Mouse (Mus musculus) embryonic facial prominence, embryonic 12.5 days (tissue): Measurements from ENCODE around the gene Gm5426. TPM values are rescaled to one million over a fixed set of nuclear protein-coding genes. Genes with fewer than 3 reads are reported as not detected.
"Not testable (repeated sequence)": the region's sequence is repeated elsewhere in the genome, so short reads cannot be mapped to it uniquely, and the experiment has no call there.

Source experiments
- ATAC-seq: fragments of 200-750 bp; cut with Nextera tagmentation; 2 replicates; pipeline ENCODE4 v1.8.0; 2017; ENCODE audit not compliant: insufficient number of reproducible peaks, insufficient read depth, low FRiP score, low TSS enrichment
- H3K27ac ChIP-seq: fragments of 300-500 bp; sonication (generic); 2 replicates; pipeline ENCODE4 v1.5.1; 2016; ENCODE audit warnings: mild to moderate bottlenecking
- H3K27me3 ChIP-seq: fragments of 300-500 bp; sonication (generic); 2 replicates; pipeline ENCODE4 v1.6.1; 2016; ENCODE audit warnings: mild to moderate bottlenecking, moderate library complexity
- H3K36me3 ChIP-seq: fragments of 300-500 bp; sonication (generic); 2 replicates; pipeline ENCODE4 v1.6.1; 2016; ENCODE audit warnings: mild to moderate bottlenecking
- H3K4me1 ChIP-seq: fragments of 300-500 bp; sonication (generic); 2 replicates; pipeline ENCODE4 v1.6.1; 2016
- H3K4me2 ChIP-seq: fragments of 300-500 bp; sonication (generic); replicated peaks from 2 replicates; pipeline ENCODE4 v1.6.1; 2016; ENCODE audit warnings: mild to moderate bottlenecking, moderate library complexity
- H3K4me3 ChIP-seq: fragments of 300-500 bp; sonication (generic); 2 replicates; pipeline ENCODE4 v1.5.1; 2016; ENCODE audit warnings: mild to moderate bottlenecking
- H3K9ac ChIP-seq: fragments of 300-500 bp; sonication (generic); 2 replicates; pipeline ENCODE4 v1.6.1; 2016; ENCODE audit warnings: mild to moderate bottlenecking, moderate library complexity
- H3K9me3 ChIP-seq: fragments of 300-500 bp; sonication (generic); 2 replicates; pipeline ENCODE4 v1.6.1; 2016; ENCODE audit warnings: mild to moderate bottlenecking, moderate library complexity
- WGBS: fragments of 180-500 bp; shearing (Covaris S2); methylation state at CpG from one replicate; pipeline ENCODE4 v1.1.7; 2016; 5-methylcytosine and 5-hydroxymethylcytosine counted together
- polyA plus RNA-seq: library from polyadenylated mRNA; unstranded; fragments of >200 nt; fragmentation: Nextera tagmentation; extraction: Ambion mirVana; gene quantifications from 2 replicates; pipeline ENCODE4 v1.2.1, GENCODE M21; 2016

The Gm5426 gene
- polyA plus RNA-seq, 1 experiment from 2014 or later: not detected

DNA sequence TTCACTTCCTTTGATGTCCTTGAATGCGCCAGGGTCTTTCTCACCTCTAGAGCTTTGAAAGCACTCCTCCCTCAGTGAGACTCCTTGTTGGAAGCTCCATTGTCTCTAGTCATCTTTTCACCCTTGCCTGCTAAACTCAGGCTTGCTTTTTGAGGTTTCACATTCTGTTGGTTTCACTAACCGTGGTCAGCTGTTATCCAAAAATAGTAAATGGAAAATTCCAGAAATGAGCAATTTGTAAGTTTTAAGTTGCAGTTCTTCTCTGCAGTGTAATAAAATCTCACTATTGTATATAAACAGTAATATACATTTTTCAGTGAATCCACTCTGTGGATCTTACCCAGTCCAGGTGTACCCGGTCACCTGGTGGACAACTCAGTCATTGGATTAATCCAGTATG, 21.1 kb upstream of the Gm5426 start:
- no peak overlapping the region for H3K4me3 ChIP-seq
- no peak overlapping the region for H3K9ac ChIP-seq
- no peaks in the 10 kb centered on the region for H3K9me3 ChIP-seq
- H3K27ac ChIP-seq: no peak overlapping the region
- H3K27me3 ChIP-seq: no peaks in the 10 kb centered on the region
- no peaks in the 10 kb centered on the region for H3K4me1 ChIP-seq
- H3K36me3 ChIP-seq: no peaks in the 10 kb centered on the region
- WGBS: 86% methylated on average over 3 of the region's 3 CpGs
- no peak for ATAC-seq
- no peak overlapping the region for H3K4me2 ChIP-seq

DNA sequence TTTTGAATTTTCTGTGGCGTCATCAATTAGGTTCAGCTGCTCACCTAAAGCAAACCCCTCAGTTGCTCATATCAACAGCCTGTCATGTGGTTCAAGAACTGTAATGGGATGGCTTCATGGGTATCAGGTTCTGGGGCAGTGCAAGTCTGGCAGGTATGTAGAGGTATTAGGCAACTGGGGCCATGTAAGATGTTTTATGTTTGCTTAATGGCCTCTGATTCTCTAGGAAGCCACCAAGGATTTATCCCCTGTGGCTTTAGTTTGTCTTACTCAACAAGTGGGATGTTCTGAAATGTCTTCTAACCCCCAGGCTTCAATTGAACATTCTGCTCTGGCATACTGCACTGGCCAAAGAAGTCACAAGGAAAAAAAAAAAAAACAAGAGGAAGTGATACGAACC, 15.6 kb upstream of the Gm5426 start:
- H3K36me3 ChIP-seq: no peaks in the 10 kb centered on the region
- no peak for ATAC-seq
- no peaks in the 10 kb centered on the region for H3K27me3 ChIP-seq
- no peaks in the 10 kb centered on the region for H3K9me3 ChIP-seq
- H3K4me1 ChIP-seq: no peaks in the 10 kb centered on the region
- H3K9ac ChIP-seq: no peak overlapping the region
- no peak overlapping the region for H3K4me2 ChIP-seq
- no peak overlapping the region for H3K27ac ChIP-seq
- WGBS: 85% methylated on average over 2 of the region's 2 CpGs
- H3K4me3 ChIP-seq: no peak overlapping the region

DNA sequence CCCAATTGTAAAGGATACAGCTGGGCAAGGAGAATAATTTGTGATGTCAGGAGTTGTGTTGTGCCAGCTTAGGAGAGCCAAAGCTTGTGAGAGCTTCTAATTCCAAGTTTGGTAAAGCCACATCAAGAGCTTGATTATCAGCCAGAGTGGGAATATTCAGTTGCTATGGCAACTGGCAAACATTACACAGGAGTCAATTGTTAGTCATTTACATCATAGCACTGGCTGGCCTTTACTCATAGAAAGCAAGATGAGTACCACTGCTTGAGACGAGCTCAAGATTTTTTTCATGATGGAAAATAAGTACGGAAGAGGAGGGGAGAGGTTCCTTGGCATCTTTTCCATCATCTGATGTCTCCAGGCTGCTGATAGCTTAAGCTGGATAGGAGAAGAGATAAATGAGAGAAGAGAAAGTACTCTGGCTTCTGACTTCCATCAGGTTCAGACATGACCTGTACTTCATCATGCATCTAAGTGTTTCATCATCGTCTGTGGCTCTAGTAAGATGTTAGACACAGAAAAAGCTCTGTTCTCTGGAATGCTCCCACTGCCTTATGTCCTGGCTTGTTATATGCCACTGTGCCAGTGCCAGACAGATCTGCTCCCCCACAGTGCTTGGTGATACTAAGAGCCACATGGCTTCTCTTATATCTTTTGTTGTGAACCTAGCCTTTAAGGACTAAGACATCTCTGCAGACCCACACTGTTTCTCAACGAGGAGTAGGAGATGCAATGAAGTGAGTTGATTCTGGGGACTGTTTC, 15.0 kb upstream of the Gm5426 start:
- Histone ChIP-seq H3K27me3 (no peaks in the 10 kb centered on the region), H3K4me2 (no peak overlapping the region), H3K4me1 (no peaks in the 10 kb centered on the region), H3K4me3 (no peak overlapping the region), H3K9ac (no peak overlapping the region), H3K27ac (no peak overlapping the region), H3K36me3 (no peaks in the 10 kb centered on the region), H3K9me3 (no peaks in the 10 kb centered on the region)
- WGBS: 76% methylated on average over 4 of the region's 4 CpGs
- no peak for ATAC-seq

DNA sequence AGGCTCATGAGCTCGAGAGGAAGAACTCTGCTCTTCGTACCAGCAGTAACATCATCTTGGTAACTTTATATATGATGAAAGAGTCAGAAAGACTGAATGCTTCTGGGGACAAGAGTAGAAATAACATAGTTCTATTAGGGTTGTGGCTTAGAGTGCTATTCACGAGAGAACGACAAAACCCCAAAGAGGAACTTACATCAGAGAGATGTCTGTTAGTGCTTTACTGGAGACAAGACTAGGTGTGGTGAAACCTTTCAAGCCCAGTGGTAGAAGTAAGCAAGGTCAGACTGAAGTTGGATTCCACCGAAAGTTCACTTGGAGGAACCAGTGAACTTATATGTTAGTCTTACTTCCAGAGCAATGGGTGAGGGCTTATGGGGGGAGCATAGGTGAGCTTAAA, 12.5 kb upstream of the Gm5426 start:
- Histone ChIP-seq H3K4me2 (no peak overlapping the region), H3K9ac (no peak overlapping the region), H3K4me1 (no peaks in the 10 kb centered on the region), H3K27ac (no peak overlapping the region), H3K36me3 (no peaks in the 10 kb centered on the region), H3K27me3 (no peaks in the 10 kb centered on the region), H3K9me3 (no peaks in the 10 kb centered on the region), H3K4me3 (no peak overlapping the region)
- 78% methylated on average over 5 of the region's 5 CpGs for WGBS
- no peak for ATAC-seq

DNA sequence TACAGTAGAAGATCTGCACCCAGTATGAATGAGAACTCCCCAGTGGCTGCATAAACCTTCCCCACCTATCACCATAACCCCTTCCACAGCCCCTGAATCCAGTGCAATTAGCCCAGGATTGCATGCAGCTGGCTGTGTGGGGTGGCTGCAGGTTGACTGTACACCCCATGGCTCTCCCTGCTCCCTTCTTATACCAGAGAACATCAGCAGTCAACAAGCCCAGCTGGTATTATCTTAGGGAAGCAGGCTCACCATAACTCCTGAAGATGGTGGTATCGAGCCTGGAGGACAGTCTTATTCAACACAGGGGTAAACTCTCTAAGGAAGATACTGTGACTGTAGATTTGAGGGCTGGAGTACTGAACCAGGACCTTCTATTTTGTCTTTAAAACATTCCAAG, 12.1 kb upstream of the Gm5426 start:
- Histone ChIP-seq H3K4me1 (no peaks in the 10 kb centered on the region), H3K36me3 (no peaks in the 10 kb centered on the region), H3K9ac (no peak overlapping the region), H3K4me2 (no peak overlapping the region), H3K27ac (no peak overlapping the region), H3K9me3 (no peaks in the 10 kb centered on the region), H3K27me3 (no peaks in the 10 kb centered on the region), H3K4me3 (no peak overlapping the region)
- no peak for ATAC-seq
- 97% methylated on average over 1 of the region's 1 CpGs for WGBS

DNA sequence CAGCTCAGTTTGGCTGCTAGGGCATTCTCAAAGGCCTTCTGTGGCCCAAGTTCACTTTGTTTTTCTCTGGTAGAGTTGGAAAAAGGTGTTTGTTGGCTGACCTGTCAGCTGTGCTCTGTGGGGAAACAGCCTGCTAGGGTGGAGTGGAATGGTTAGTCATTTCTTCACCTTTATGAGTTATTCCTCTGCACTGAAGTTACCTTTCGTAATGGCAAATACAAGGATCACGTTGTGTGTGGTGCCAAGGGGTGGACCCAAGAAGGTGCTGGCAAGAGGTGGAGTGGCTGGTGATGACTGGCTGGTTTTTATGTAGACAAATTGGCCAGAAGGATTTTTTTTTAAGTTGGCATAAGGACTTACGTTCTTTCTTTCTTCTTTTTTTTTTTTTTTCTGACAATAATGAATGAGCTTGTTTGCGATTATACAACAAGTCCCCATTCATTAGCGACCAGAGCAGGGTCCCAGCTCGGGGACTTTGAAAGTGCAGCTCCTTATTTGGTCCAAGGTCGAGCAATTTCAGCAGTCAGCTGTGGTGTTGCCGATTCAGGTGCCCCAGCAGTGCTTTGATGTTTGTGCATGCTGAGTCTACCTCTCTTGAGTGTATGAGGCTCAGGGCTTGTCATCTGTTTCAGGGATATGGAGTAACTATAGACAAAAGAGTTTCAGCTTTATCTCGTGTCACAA, 10.5 kb upstream of the Gm5426 start:
- no peak overlapping the region for H3K27ac ChIP-seq
- ATAC-seq: no peak
- WGBS: 62% methylated on average over 9 of the region's 9 CpGs

DNA sequence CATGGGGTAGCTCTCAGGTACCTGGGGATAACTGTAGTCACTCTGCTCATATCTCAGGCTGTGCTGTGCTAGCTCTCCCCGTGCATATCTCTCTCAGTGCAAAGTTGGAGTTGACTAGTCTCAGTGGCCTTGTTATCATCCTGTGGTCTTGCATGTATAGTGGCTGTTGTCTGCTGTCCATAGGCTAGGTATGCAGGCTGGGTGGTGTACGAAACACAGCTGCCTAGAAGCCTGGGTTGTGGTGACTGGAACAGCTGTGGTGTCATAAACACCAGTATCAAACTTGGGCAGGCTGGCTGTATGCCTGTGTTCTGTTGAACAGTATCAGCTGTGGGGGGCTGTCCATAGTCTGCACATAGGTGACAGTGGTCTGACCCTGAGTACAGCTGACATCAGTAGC, 7.2 kb upstream of the Gm5426 start:
- no peak overlapping the region for H3K4me2 ChIP-seq
- 96% methylated on average over 2 of the region's 2 CpGs for WGBS
- H3K4me1 ChIP-seq: peaks cover 7% of the 10 kb centered on the region; the same call in 1 of the 2 replicates
- H3K27ac ChIP-seq: no peak overlapping the region
- no peak overlapping the region for H3K9ac ChIP-seq
- H3K27me3 ChIP-seq: no peaks in the 10 kb centered on the region
- no peak overlapping the region for H3K4me3 ChIP-seq
- no peaks in the 10 kb centered on the region for H3K36me3 ChIP-seq
- no peaks in the 10 kb centered on the region for H3K9me3 ChIP-seq
- ATAC-seq: no peak

More for the DNA sequence above, 10.5 kb upstream of the Gm5426 start:
- Histone ChIP-seq H3K4me2 (no peak overlapping the region), H3K9ac (no peak overlapping the region), H3K4me1 (no peaks in the 10 kb centered on the region), H3K9me3 (no peaks in the 10 kb centered on the region), H3K36me3 (no peaks in the 10 kb centered on the region), H3K4me3 (no peak overlapping the region), H3K27me3 (no peaks in the 10 kb centered on the region)

DNA sequence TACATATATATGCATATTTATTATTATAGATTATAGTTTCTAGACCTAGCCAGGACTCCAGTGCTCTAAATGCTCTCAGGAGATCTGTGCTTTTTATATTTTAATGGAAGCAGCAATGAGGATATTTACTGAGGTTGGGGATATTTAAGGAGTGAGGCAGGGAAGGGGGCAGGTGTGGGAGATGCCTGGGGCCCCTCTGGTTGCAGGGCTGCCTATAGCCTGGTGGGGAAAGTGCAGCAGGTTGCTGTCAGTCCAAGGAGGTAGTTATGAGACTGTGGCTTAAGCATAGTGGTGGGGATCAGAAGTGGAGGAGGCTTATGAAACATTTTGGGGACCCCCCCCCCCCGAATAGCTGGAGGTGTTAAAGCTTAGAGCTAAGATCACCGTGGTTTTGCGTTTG, 6.0 kb upstream of the Gm5426 start:
- H3K4me2 ChIP-seq: no peak overlapping the region
- H3K27me3 ChIP-seq: no peaks in the 10 kb centered on the region
- H3K4me1 ChIP-seq: peaks cover 7% of the 10 kb centered on the region; the same call in 1 of the 2 replicates
- no peak overlapping the region for H3K9ac ChIP-seq
- ATAC-seq: no peak
- H3K4me3 ChIP-seq: no peak overlapping the region
- 80% methylated on average over 3 of the region's 3 CpGs for WGBS
- H3K36me3 ChIP-seq: no peaks in the 10 kb centered on the region
- no peaks in the 10 kb centered on the region for H3K9me3 ChIP-seq
- no peak overlapping the region for H3K27ac ChIP-seq

DNA sequence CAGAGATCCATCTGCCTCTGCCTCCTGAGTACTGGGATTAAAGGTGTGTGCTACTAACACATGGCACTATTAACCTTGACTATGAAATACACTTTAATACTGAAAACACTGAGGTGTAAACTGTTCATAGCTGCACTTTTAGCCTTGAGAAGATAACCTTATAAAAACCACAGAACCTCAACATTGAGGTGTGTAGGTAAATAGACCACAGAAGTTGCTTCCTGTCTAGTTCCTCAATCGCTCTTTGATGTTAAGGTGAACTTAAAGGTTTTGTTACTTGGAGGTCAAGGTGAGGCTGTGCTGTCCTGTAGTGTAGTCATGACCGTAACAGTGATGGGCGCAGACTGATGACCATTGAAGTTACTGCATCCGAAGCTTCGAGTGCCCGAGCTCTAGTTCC, 5.3 kb upstream of the Gm5426 start:
- Histone ChIP-seq H3K4me2 (no peak overlapping the region), H3K27me3 (no peaks in the 10 kb centered on the region), H3K36me3 (no peaks in the 10 kb centered on the region), H3K9me3 (no peaks in the 10 kb centered on the region), H3K27ac (no peak overlapping the region), H3K4me3 (no peak overlapping the region), H3K4me1 (peaks cover 7% of the 10 kb centered on the region; the same call in 1 of the 2 replicates), H3K9ac (no peak overlapping the region)
- no peak for ATAC-seq
- 90% methylated on average over 6 of the region's 6 CpGs for WGBS

DNA sequence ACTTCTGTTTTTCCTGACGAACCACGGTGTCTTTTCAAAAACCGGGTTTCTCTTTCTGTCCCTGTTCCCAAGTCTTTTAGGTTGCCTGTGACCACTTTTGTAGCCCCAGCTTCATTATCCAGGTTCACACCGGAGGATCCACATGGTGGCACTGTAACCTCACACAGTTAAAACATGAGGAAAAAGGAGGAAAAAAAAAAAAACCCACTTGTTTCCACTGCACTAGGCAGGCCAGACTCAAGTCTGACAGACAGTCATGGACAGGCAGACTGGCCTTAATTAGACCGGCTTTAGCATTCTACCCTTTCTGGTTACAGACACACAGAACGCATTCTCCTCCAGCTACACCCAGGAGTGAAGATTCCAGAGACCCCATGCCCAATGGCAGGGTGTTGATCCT, 4.2 kb upstream of the Gm5426 start:
- Histone ChIP-seq H3K4me1 (peaks cover 7% of the 10 kb centered on the region; the same call in 1 of the 2 replicates), H3K4me3 (no peak overlapping the region), H3K9me3 (no peaks in the 10 kb centered on the region), H3K36me3 (no peaks in the 10 kb centered on the region), H3K27ac (no peak overlapping the region), H3K4me2 (no peak overlapping the region), H3K9ac (no peak overlapping the region), H3K27me3 (no peaks in the 10 kb centered on the region)
- WGBS: 19% methylated on average over 6 of the region's 6 CpGs
- ATAC-seq: no peak

DNA sequence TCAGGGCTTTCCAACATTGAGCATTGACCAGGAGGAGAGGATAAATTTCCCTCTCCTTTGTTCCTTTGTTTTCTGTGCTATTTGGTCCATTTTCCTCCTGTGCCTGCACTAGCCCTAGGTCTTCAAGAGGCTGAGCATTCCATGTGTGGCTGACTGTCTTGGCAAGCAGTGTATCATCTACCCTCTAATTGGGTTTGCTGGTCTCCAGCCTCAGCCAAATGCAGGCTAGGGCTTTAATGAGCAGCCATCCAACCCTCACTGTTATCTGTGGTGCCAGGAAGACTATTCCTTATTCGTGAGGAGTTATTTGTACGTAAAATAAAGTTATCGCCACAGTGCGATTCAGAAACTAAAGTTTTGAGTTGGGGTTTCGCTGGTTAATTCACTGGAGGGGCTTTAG, 2.2 kb downstream of the Gm5426 start:
- Histone ChIP-seq H3K27ac (no peak overlapping the region), H3K36me3 (no peaks in the 10 kb centered on the region), H3K4me3 (no peak overlapping the region), H3K4me2 (no peak overlapping the region), H3K27me3 (no peaks in the 10 kb centered on the region), H3K9me3 (no peaks in the 10 kb centered on the region), H3K4me1 (no peaks in the 10 kb centered on the region), H3K9ac (no peak overlapping the region)
- ATAC-seq: no peak
- 96% methylated on average over 5 of the region's 5 CpGs for WGBS

DNA sequence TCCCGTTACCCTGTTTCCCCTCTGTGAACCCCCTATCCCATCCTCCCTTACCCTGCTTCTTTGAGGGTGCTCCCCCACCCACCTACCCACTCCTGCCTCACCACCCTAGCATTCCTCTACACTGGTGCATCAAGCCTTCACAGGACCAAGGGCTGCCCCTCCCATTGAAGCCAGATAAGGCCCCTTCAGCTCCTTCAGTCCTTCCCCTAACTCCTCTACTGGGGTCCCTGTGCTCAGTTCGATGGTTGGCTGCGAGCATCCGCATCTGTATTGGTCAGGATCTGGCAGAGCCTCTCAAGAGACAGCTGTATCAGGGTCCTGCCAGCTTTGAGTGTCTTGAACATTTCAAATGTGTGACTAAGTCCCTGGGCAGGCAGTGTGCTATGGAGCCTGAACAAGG, 2.9 kb downstream of the Gm5426 start:
- not testable (repeated sequence) for H3K27me3 ChIP-seq, H3K9me3 ChIP-seq, H3K4me2 ChIP-seq, H3K4me1 ChIP-seq, H3K9ac ChIP-seq, H3K36me3 ChIP-seq, H3K27ac ChIP-seq, H3K4me3 ChIP-seq, ATAC-seq
- WGBS: 84% methylated on average over 4 of the region's 4 CpGs
